Mouse (Mus musculus) layer of hippocampus, postnatal 14 days (tissue): ENCODE results near the gene Myo1c. TPM values are rescaled to one million over a fixed set of nuclear protein-coding genes. Genes with fewer than 3 reads are reported as not detected.

Experiments used
- DNase-seq, 2 experiments: peaks; one replicate each; pipeline ENCODE4 v3.0.0; 2021 to 2022; ENCODE audit warnings: low spot score in 2 of 2, mixed read lengths in 1 of 2
- long read RNA-seq, 2 experiments: library from polyadenylated mRNA; stranded (forward); transcript quantifications; one replicate each; pipeline ENCODE4 v2.0.0; 2021
- total RNA-seq, 2 experiments: library from RNA; stranded (reverse); gene quantifications; 2 replicates each; pipeline ENCODE4 v1.2.3; 2021

The Myo1c gene
- total RNA-seq, result 10 to 100 TPM; 20.1 to 21.1 TPM
- long read RNA-seq, experiment 1, full-length matches to known transcripts, result 8 of 15 reads
- long read RNA-seq, experiment 1, partial matches to known transcripts, result 2 of 15 reads
- long read RNA-seq, experiment 1, other reads (novel, unspliced or antisense), result 5 of 15 reads
- long read RNA-seq, experiment 2, full-length matches to known transcripts, result 6 of 13 reads
- long read RNA-seq, experiment 2, partial matches to known transcripts, result 6 of 13 reads
- long read RNA-seq, experiment 2, other reads (novel, unspliced or antisense), result 1 of 13 reads

GRCm38 (mm10) chr11:75650311-75650710 is at the start of gene Myo1c:
Gene Myo1c, plus strand, starts transcription at chr11:75650504.
- no peak for DNase-seq

- no peak for DNase-seq
Observed at GRCm38 (mm10) chr11:75604826-75605225, 45.5 kb upstream of the Myo1c start.

GRCm38 (mm10) chr11:75605318-75605717 is 45.0 kb upstream of the Myo1c start:
- DNase-seq, result no peak

GRCm38 (mm10) chr11:75608776-75609175 is 41.5 kb upstream of the Myo1c start:
- DNase-seq, result no peak

- no peak for DNase-seq
Observed at GRCm38 (mm10) chr11:75610021-75610420, 40.3 kb upstream of the Myo1c start.

- no peak for DNase-seq
Observed at GRCm38 (mm10) chr11:75614769-75615168, 35.5 kb upstream of the Myo1c start.

GRCm38 (mm10) chr11:75615556-75615955 is 34.7 kb upstream of the Myo1c start:
- no peak for DNase-seq

GRCm38 (mm10) chr11:75619133-75619532 is 31.2 kb upstream of the Myo1c start:
- no peak for DNase-seq

GRCm38 (mm10) chr11:75620136-75620780 is 30.0 kb upstream of the Myo1c start:
- DNase-seq, result peak; percentile 33 to 35

GRCm38 (mm10) chr11:75621426-75621825 is 28.9 kb upstream of the Myo1c start:
- DNase-seq, result no peak

GRCm38 (mm10) chr11:75622588-75623329 is 27.5 kb upstream of the Myo1c start:
- DNase-seq, result no peak

- no peak for DNase-seq
Observed at GRCm38 (mm10) chr11:75624102-75624554, 26.2 kb upstream of the Myo1c start.

GRCm38 (mm10) chr11:75625820-75626219 is 24.5 kb upstream of the Myo1c start:
- peak in 1 of 2 experiments; percentile 53 for DNase-seq

- no peak for DNase-seq
Observed at GRCm38 (mm10) chr11:75630098-75630497, 20.2 kb upstream of the Myo1c start.

GRCm38 (mm10) chr11:75630645-75631229 is 19.6 kb upstream of the Myo1c start, which contains the start of gene Inpp5k:
Gene Inpp5k, plus strand, starts transcription at chr11:75630988.
- DNase-seq, result peak; percentile 93 to 98

GRCm38 (mm10) chr11:75631561-75632225 is 18.6 kb upstream of the Myo1c start:
- DNase-seq, result no peak

- no peak for DNase-seq
Observed at GRCm38 (mm10) chr11:75632921-75633320, 17.4 kb upstream of the Myo1c start.

GRCm38 (mm10) chr11:75634801-75635200 is 15.5 kb upstream of the Myo1c start:
- DNase-seq, result no peak

GRCm38 (mm10) chr11:75635315-75635714 is 15.0 kb upstream of the Myo1c start:
- DNase-seq, result no peak

GRCm38 (mm10) chr11:75643323-75643722 is 7.0 kb upstream of the Myo1c start:
- no peak for DNase-seq

GRCm38 (mm10) chr11:75644684-75645083 is 5.6 kb upstream of the Myo1c start:
- no peak for DNase-seq
